Mouse (Mus musculus): Measurements from ENCODE around the gene Kif16b.

DNA sequence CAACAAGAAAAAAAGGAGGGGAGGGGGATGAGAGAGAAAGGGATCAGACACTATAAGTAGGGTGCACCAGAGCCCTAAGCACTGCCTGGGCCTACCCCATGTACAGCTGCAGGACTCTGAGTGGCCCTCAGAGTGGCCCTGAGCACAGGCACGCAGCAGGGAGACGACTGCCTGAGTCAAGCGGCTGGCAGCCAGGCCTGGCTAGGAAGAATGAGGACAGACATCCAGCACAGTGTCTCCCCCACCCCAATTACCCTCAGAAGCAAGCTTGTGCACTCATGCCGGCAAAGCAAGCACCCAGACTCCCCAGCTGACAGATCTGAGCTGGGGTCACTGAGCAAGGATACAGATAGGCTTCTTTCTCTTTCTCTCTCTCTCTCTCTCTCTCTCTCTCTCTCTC, 25.4 kb downstream of the Kif16b start:
- TF ChIP-seq ETS1 (conservative IDR thresholded peaks at IDR 0.05; ENCODE audit: low read depth, low read length) (no peak), ZNF384 (IDR thresholded peaks at IDR 0.05; ENCODE audit: low read depth, low read length) (no peak)

Data from CH12.LX (cell line).